Mouse (Mus musculus): ENCODE data around the gene Selenbp1. TPM values are rescaled to one million over a fixed set of nuclear protein-coding genes. Genes with fewer than 3 reads are reported as not detected.
A peak's percentile ranks its signal among the peaks of the same experiment; 100 is the strongest.

Gene Selenbp1
- total and polyA plus RNA-seq, 2 experiments from 2014 or later = 11.7 to 19.8 TPM

- no peak overlapping the region for H3K27ac ChIP-seq (ENCODE audit: low read depth, low read length)
- no peaks in the 10 kb centered on the region for H3K36me3 ChIP-seq (ENCODE audit: insufficient read depth, low read length)
- no peak for DNase-seq (ENCODE audit: low spot score)
- 78% methylated on average over 5 of the region's 5 CpGs for WGBS
- no peak overlapping the region for H3K9ac ChIP-seq (replicated peaks; ENCODE audit: low read length, poor library complexity, severe bottlenecking)
- H3K4me2 ChIP-seq (ENCODE audit: low read depth, low read length, poor library complexity, severe bottlenecking) = peak overlapping the region; percentile 76
- H3K4me3 ChIP-seq (ENCODE audit: low read depth, low read length) = peak overlapping the region; percentile 88; the same call in 1 of the 2 replicates
- ATAC-seq (ENCODE audit: low FRiP score) = no peak
- H3K4me1 ChIP-seq (ENCODE audit: insufficient read depth, low read length) = peaks cover 12% of the 10 kb centered on the region
- no peaks in the 10 kb centered on the region for H3K27me3 ChIP-seq (ENCODE audit: insufficient read depth, low read length)
- TF ChIP-seq CTCF (IDR thresholded peaks at IDR 0.05) = no peak
- H3K9me3 ChIP-seq (ENCODE audit: low read length) = no peaks in the 10 kb centered on the region
Observed at GRCm38 (mm10) chr3:94973620-94974019, 40.8 kb downstream of the Selenbp1 start.

DNA sequence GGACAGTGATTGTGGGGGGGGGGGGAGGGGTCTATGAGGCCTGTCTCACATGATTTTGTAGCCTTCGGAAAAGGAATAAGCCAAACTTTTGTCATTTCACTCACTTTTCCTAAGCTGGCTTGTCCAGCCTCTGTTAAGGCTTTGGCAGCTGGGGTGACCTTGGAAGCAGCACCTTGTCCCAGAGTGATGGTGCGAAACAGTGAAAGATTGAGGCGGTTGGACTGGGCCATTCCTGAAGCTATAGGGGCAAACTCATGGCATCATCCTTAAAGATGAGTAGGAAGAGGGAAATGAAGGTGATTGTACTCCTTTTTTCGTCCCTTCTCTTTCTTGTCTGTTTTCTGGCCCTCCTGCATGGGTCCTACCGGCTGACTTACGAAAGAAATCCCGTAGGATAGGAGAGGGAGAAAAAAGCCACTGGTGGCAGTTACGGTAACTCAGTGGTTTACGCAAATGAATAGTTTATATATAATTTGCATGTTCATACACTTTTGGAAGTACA, 41.2 kb downstream of the Selenbp1 start:
- Histone ChIP-seq H3K4me2 (ENCODE audit: low read depth, low read length, poor library complexity, severe bottlenecking) (peak overlapping the region; percentile 76), H3K4me1 (ENCODE audit: insufficient read depth, low read length) (peaks cover 12% of the 10 kb centered on the region), H3K9me3 (ENCODE audit: low read length) (no peaks in the 10 kb centered on the region), H3K27ac (ENCODE audit: low read depth, low read length) (peak overlapping the region; percentile 67), H3K27me3 (ENCODE audit: insufficient read depth, low read length) (no peaks in the 10 kb centered on the region), H3K36me3 (ENCODE audit: insufficient read depth, low read length) (no peaks in the 10 kb centered on the region), H3K9ac (replicated peaks; ENCODE audit: low read length, poor library complexity, severe bottlenecking) (peak overlapping the region; percentile 52), H3K4me3 (ENCODE audit: low read depth, low read length) (peak overlapping the region; percentile 88)
- no peak for DNase-seq (ENCODE audit: low spot score)
- no peak; the same call in 1 of the 2 replicates for ATAC-seq (ENCODE audit: low FRiP score)
- 15% methylated on average over 9 of the region's 9 CpGs for WGBS
- no peak for TF ChIP-seq CTCF (IDR thresholded peaks at IDR 0.05)

GRCm38 (mm10) chr3:94974528-94975422, 41.9 kb downstream of the Selenbp1 start, which contains the start of gene Pi4kb:
Gene Pi4kb, plus strand, starts transcription at chr3:94974731.
- H3K4me2 ChIP-seq (ENCODE audit: low read depth, low read length, poor library complexity, severe bottlenecking) = peak within 1 kb of the TSS; percentile 76
- H3K4me1 ChIP-seq (ENCODE audit: insufficient read depth, low read length) = peaks cover 12% of the 10 kb centered on the region
- no peaks in the 10 kb centered on the region for H3K27me3 ChIP-seq (ENCODE audit: insufficient read depth, low read length)
- no peaks in the 10 kb centered on the region for H3K9me3 ChIP-seq (ENCODE audit: low read length)
- H3K4me3 ChIP-seq (ENCODE audit: low read depth, low read length) = peak within 1 kb of the TSS; percentile 88
- under 1% methylated on average over 50 of the region's 57 CpGs for WGBS
- ATAC-seq (ENCODE audit: low FRiP score) (peak; percentile 92), DNase-seq (ENCODE audit: low spot score) (peak; percentile 95)
- H3K9ac ChIP-seq (replicated peaks; ENCODE audit: low read length, poor library complexity, severe bottlenecking) = peak within 1 kb of the TSS; percentile 84
- H3K36me3 ChIP-seq (ENCODE audit: insufficient read depth, low read length) = no peaks in the 10 kb centered on the region
- peak within 1 kb of the TSS; percentile 88 for H3K27ac ChIP-seq (ENCODE audit: low read depth, low read length)
- TF ChIP-seq CTCF (IDR thresholded peaks at IDR 0.05) = peak; percentile 15; the same call in 1 of the 2 replicates

GRCm38 (mm10) chr3:94984312-94984711, 51.5 kb downstream of the Selenbp1 start:
- ATAC-seq (ENCODE audit: low FRiP score) (no peak), DNase-seq (ENCODE audit: low spot score) (no peak)
- no peaks in the 10 kb centered on the region for H3K4me1 ChIP-seq (ENCODE audit: insufficient read depth, low read length)
- WGBS = 88% methylated on average over 11 of the region's 11 CpGs
- no peak overlapping the region for H3K4me2 ChIP-seq (ENCODE audit: low read depth, low read length, poor library complexity, severe bottlenecking)
- H3K36me3 ChIP-seq (ENCODE audit: insufficient read depth, low read length) = peaks cover 33% of the 10 kb centered on the region
- H3K9me3 ChIP-seq (ENCODE audit: low read length) = no peaks in the 10 kb centered on the region
- H3K27me3 ChIP-seq (ENCODE audit: insufficient read depth, low read length) = no peaks in the 10 kb centered on the region
- no peak overlapping the region for H3K9ac ChIP-seq (replicated peaks; ENCODE audit: low read length, poor library complexity, severe bottlenecking)
- no peak for TF ChIP-seq CTCF (IDR thresholded peaks at IDR 0.05)
- no peak overlapping the region for H3K27ac ChIP-seq (ENCODE audit: low read depth, low read length)
- no peak overlapping the region for H3K4me3 ChIP-seq (ENCODE audit: low read depth, low read length)

GRCm38 (mm10) chr3:94985513-94985912, 52.7 kb downstream of the Selenbp1 start:
- H3K4me2 ChIP-seq (ENCODE audit: low read depth, low read length, poor library complexity, severe bottlenecking) = no peak overlapping the region
- no peak overlapping the region for H3K4me3 ChIP-seq (ENCODE audit: low read depth, low read length)
- no peaks in the 10 kb centered on the region for H3K4me1 ChIP-seq (ENCODE audit: insufficient read depth, low read length)
- no peaks in the 10 kb centered on the region for H3K27me3 ChIP-seq (ENCODE audit: insufficient read depth, low read length)
- H3K27ac ChIP-seq (ENCODE audit: low read depth, low read length) = no peak overlapping the region
- no peak overlapping the region for H3K9ac ChIP-seq (replicated peaks; ENCODE audit: low read length, poor library complexity, severe bottlenecking)
- no peaks in the 10 kb centered on the region for H3K9me3 ChIP-seq (ENCODE audit: low read length)
- TF ChIP-seq CTCF (IDR thresholded peaks at IDR 0.05) = no peak
- DNase-seq (ENCODE audit: low spot score) = no peak
- 100% methylated on average over 2 of the region's 2 CpGs for WGBS
- no peak for ATAC-seq (ENCODE audit: low FRiP score)
- H3K36me3 ChIP-seq (ENCODE audit: insufficient read depth, low read length) = peaks cover 33% of the 10 kb centered on the region

- DNase-seq (ENCODE audit: low spot score) (no peak), ATAC-seq (ENCODE audit: low FRiP score) (no peak)
- Histone ChIP-seq H3K4me1 (ENCODE audit: insufficient read depth, low read length) (no peaks in the 10 kb centered on the region), H3K9ac (replicated peaks; ENCODE audit: low read length, poor library complexity, severe bottlenecking) (no peak overlapping the region), H3K27ac (ENCODE audit: low read depth, low read length) (no peak overlapping the region), H3K4me3 (ENCODE audit: low read depth, low read length) (no peak overlapping the region), H3K27me3 (ENCODE audit: insufficient read depth, low read length) (no peaks in the 10 kb centered on the region), H3K9me3 (ENCODE audit: low read length) (no peaks in the 10 kb centered on the region), H3K4me2 (ENCODE audit: low read depth, low read length, poor library complexity, severe bottlenecking) (no peak overlapping the region), H3K36me3 (ENCODE audit: insufficient read depth, low read length) (peaks cover 30% of the 10 kb centered on the region)
- no peak for TF ChIP-seq CTCF (IDR thresholded peaks at IDR 0.05)
Observed at GRCm38 (mm10) chr3:94987578-94987977, 54.7 kb downstream of the Selenbp1 start.

Data from midbrain, postnatal 0 days (tissue).